Mouse (Mus musculus): ENCODE data around the gene Ptpn13. TPM values are rescaled to one million over a fixed set of nuclear protein-coding genes. Genes with fewer than 3 reads are reported as not detected.

The Ptpn13 gene
- polyA plus RNA-seq, 1 experiment from 2014 or later: 15.6 TPM

- peaks cover 56% of the 10 kb centered on the region for H3K36me3 ChIP-seq (replicated peaks)
- no peak for DNase-seq (ENCODE audit: low spot score)
- H3K27me3 ChIP-seq (replicated peaks; ENCODE audit: low read depth, poor library complexity, severe bottlenecking): no peaks in the 10 kb centered on the region
- H3K4me3 ChIP-seq: no peak overlapping the region
- WGBS: 83% methylated on average over 13 of the region's 13 CpGs
- no peaks in the 10 kb centered on the region for H3K4me1 ChIP-seq
- no peak overlapping the region for H3K27ac ChIP-seq (replicated peaks)
- no peaks in the 10 kb centered on the region for H3K9me3 ChIP-seq
These were observed 170.6 kb downstream of the Ptpn13 start for GRCm38 (mm10) chr5:103595394-103596226.

DNA sequence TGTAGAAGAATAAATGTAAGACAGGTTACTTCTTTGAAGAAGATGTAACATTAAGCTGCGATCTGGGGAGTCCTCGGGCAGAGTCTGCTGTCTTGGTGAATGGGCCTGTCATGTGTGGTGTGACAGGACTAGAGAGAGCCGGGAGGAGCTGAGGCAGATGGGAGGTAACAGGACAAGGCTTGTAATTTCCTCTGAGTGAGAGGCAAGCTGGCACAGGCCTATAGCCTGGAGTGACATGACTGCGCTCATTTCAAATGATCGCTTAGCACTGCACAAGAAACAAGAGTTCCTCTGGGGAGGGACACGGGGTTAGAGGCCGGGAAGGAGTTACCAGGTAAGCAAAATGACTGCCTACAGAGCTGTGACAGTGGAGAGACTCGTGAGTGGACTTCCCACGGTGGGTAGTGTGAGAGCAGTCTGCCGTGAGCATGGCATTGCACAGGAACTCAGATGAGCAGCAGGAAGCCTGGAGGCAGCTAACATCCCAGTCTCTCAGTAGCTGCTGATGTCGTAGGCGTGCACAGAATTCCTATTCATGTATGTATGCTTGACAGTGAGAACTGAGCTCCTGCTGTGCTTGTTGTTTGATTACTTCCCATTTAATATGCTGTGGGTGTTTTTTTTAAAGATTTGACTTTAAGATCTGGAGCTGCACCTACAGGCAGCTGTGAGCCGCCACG is 171.6 kb downstream of the Ptpn13 start:
- 79% methylated on average over 14 of the region's 14 CpGs for WGBS
- Histone ChIP-seq H3K36me3 (replicated peaks) (peaks cover 46% of the 10 kb centered on the region), H3K9me3 (no peaks in the 10 kb centered on the region), H3K27ac (replicated peaks) (peak overlapping the region; percentile 5), H3K27me3 (replicated peaks; ENCODE audit: low read depth, poor library complexity, severe bottlenecking) (no peaks in the 10 kb centered on the region), H3K4me3 (no peak overlapping the region), H3K4me1 (no peaks in the 10 kb centered on the region)
- peak; percentile 42 for DNase-seq (ENCODE audit: low spot score)

GRCm38 (mm10) chr5:103597604-103598003 is 172.6 kb downstream of the Ptpn13 start:
- 76% methylated on average over 6 of the region's 6 CpGs for whole genome bisulfite sequencing
- Histone ChIP-seq H3K4me3 (no peak overlapping the region), H3K36me3 (replicated peaks) (peaks cover 43% of the 10 kb centered on the region), H3K27ac (replicated peaks) (no peak overlapping the region), H3K4me1 (0 out of 2 replicates have a peak, but pooled peaks cover under 1% of the 10 kb centered on the region), H3K9me3 (no peaks in the 10 kb centered on the region), H3K27me3 (replicated peaks; ENCODE audit: low read depth, poor library complexity, severe bottlenecking) (no peaks in the 10 kb centered on the region)
- no peak for DNase-seq (ENCODE audit: low spot score)

- Histone ChIP-seq H3K27ac (replicated peaks) (no peak overlapping the region), H3K36me3 (replicated peaks) (peaks cover 38% of the 10 kb centered on the region), H3K27me3 (replicated peaks; ENCODE audit: low read depth, poor library complexity, severe bottlenecking) (no peaks in the 10 kb centered on the region), H3K4me1 (peaks cover 7% of the 10 kb centered on the region; the same call in 1 of the 2 replicates), H3K4me3 (no peak overlapping the region), H3K9me3 (no peaks in the 10 kb centered on the region)
- 90% methylated on average over 9 of the region's 9 CpGs for whole genome bisulfite sequencing
- DNase-seq (ENCODE audit: low spot score): no peak
These were observed 173.3 kb downstream of the Ptpn13 start for GRCm38 (mm10) chr5:103598264-103598663.

DNA sequence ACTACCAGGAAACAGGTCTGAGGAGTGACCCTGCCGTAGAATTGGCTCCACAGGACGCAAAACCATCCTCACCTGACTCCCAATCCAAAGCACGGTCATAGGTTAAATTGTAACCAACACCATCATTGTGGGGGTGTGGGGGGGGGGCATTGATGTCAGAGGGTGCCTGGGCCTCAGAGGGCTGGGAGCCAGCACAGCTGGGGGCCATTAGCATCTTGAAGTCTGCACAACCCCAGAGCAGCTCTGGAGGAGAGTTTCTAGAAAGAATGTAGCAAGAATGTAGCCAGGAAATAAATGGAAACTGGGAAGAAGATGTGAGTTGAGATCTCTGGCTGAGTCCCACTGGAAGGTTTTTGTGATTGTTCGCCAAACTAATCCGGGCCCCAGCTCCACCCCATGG is 173.9 kb downstream of the Ptpn13 start:
- no peak for DNase-seq (ENCODE audit: low spot score)
- Histone ChIP-seq H3K4me1 (peaks cover 11% of the 10 kb centered on the region; the same call in 1 of the 2 replicates), H3K27ac (replicated peaks) (no peak overlapping the region), H3K4me3 (no peak overlapping the region), H3K9me3 (no peaks in the 10 kb centered on the region), H3K36me3 (replicated peaks) (peaks cover 34% of the 10 kb centered on the region), H3K27me3 (replicated peaks; ENCODE audit: low read depth, poor library complexity, severe bottlenecking) (no peaks in the 10 kb centered on the region)
- 84% methylated on average over 5 of the region's 5 CpGs for WGBS

- peak overlapping the region; percentile 1; the same call in 1 of the 2 replicates for H3K27ac ChIP-seq (replicated peaks)
- no peak for DNase-seq (ENCODE audit: low spot score)
- WGBS: 51% methylated on average over 11 of the region's 11 CpGs
- H3K36me3 ChIP-seq (replicated peaks): peaks cover 7% of the 10 kb centered on the region
- no peaks in the 10 kb centered on the region for H3K9me3 ChIP-seq
- peaks cover 11% of the 10 kb centered on the region; the same call in 1 of the 2 replicates for H3K4me1 ChIP-seq
- no peak overlapping the region for H3K4me3 ChIP-seq
- H3K27me3 ChIP-seq (replicated peaks; ENCODE audit: low read depth, poor library complexity, severe bottlenecking): no peaks in the 10 kb centered on the region
These were observed 178.3 kb downstream of the Ptpn13 start for GRCm38 (mm10) chr5:103603115-103603893.

- no peaks in the 10 kb centered on the region for H3K36me3 ChIP-seq (replicated peaks)
- DNase-seq (ENCODE audit: low spot score): no peak
- 84% methylated on average over 7 of the region's 7 CpGs for WGBS
- no peaks in the 10 kb centered on the region for H3K27me3 ChIP-seq (replicated peaks; ENCODE audit: low read depth, poor library complexity, severe bottlenecking)
- H3K4me1 ChIP-seq: peaks cover 11% of the 10 kb centered on the region; the same call in 1 of the 2 replicates
- H3K4me3 ChIP-seq: no peak overlapping the region
- no peak overlapping the region for H3K27ac ChIP-seq (replicated peaks)
- H3K9me3 ChIP-seq: no peaks in the 10 kb centered on the region
These were observed 180.7 kb downstream of the Ptpn13 start for GRCm38 (mm10) chr5:103605707-103606106.

GRCm38 (mm10) chr5:103610148-103610547 is 185.2 kb downstream of the Ptpn13 start:
- WGBS: 70% methylated on average over 5 of the region's 5 CpGs
- no peak for DNase-seq (ENCODE audit: low spot score)
- Histone ChIP-seq H3K9me3 (no peaks in the 10 kb centered on the region), H3K4me1 (no peaks in the 10 kb centered on the region), H3K27ac (replicated peaks) (no peak overlapping the region), H3K27me3 (replicated peaks; ENCODE audit: low read depth, poor library complexity, severe bottlenecking) (no peaks in the 10 kb centered on the region), H3K4me3 (no peak overlapping the region), H3K36me3 (replicated peaks) (no peaks in the 10 kb centered on the region)

DNA sequence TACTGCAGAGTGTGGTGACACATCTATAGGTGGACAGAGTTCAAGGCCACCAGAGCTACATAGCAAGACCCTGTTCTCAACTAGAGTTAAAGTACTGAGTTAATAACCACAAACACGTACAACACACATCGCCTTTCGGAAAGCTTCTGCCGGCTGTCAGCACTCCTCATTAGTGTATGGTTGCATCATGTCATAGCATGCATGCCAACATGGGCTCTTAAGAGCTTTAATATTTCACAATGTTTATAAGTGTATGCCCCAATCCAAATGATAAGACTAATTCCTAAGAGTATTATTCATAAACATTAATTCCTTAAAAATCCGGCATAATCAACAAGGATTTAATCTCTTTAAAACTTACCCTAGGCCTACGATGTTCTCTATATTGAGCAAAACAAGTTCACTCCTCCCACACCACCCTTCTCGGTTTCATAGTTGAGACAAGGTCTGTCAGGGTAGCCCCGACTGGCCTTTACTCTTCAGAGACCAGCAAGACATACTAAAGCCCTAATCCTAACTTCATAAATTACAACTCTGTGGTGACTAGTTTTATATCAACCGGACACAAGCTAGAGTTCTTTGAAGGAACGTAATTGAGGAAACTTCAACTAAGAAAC is 186.0 kb downstream of the Ptpn13 start:
- no peak overlapping the region for H3K4me3 ChIP-seq
- no peak for DNase-seq (ENCODE audit: low spot score)
- H3K36me3 ChIP-seq (replicated peaks): no peaks in the 10 kb centered on the region
- WGBS: 90% methylated on average over 10 of the region's 10 CpGs
- H3K9me3 ChIP-seq: no peaks in the 10 kb centered on the region
- no peaks in the 10 kb centered on the region for H3K4me1 ChIP-seq
- no peak overlapping the region for H3K27ac ChIP-seq (replicated peaks)
- H3K27me3 ChIP-seq (replicated peaks; ENCODE audit: low read depth, poor library complexity, severe bottlenecking): no peaks in the 10 kb centered on the region

- no peak overlapping the region for H3K4me3 ChIP-seq
- no peaks in the 10 kb centered on the region for H3K27me3 ChIP-seq (replicated peaks; ENCODE audit: low read depth, poor library complexity, severe bottlenecking)
- no peak overlapping the region for H3K27ac ChIP-seq (replicated peaks)
- H3K4me1 ChIP-seq: 0 out of 2 replicates have a peak, but pooled peaks cover 3% of the 10 kb centered on the region
- DNase-seq (ENCODE audit: low spot score): no peak
- no peaks in the 10 kb centered on the region for H3K9me3 ChIP-seq
- H3K36me3 ChIP-seq (replicated peaks): no peaks in the 10 kb centered on the region
- 87% methylated on average over 7 of the region's 7 CpGs for WGBS
These were observed 187.3 kb downstream of the Ptpn13 start for GRCm38 (mm10) chr5:103612316-103612715.

DNA sequence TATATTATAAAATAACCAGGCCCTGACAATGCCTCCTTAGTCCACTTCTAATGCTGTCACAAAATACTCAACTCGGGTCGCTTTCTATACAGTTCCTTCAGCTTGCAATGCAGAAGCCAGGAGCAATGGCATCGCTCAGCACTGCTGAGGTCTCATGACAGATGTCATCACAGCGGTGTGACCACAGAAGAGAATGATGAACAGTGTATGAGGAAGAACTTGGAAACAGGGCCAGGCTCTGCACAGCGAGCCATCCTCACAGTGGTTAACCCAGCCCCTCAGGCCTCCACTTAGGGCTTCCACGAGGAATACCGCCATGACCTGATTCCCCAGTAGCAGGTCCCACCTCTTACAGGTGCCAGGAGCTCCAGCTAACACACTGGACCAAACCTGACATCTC is 189.4 kb downstream of the Ptpn13 start:
- Histone ChIP-seq H3K27ac (replicated peaks) (no peak overlapping the region), H3K27me3 (replicated peaks; ENCODE audit: low read depth, poor library complexity, severe bottlenecking) (no peaks in the 10 kb centered on the region), H3K4me3 (no peak overlapping the region), H3K4me1 (0 out of 2 replicates have a peak, but pooled peaks cover 6% of the 10 kb centered on the region), H3K9me3 (no peaks in the 10 kb centered on the region), H3K36me3 (replicated peaks) (no peaks in the 10 kb centered on the region)
- 89% methylated on average over 7 of the region's 7 CpGs for WGBS
- DNase-seq (ENCODE audit: low spot score): no peak

DNA sequence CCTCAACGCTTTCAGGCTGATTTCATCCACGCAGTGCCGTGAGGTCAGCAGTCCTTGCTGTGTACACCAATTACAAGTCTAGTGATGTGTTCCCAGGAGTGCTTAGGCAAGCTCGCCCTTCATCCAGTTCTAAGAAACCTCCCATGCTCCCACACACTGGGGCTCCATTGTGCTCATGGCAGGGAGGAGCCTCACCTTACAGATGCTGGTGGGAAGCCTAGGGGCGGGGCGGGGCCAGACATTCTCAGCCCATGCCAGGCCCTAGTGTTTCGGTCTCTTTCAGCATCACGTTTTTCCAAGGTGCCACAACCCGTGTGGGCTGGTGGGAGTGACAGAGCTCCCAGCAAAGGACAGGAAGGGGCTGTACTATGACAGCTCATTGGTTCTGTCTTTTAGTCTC is 192.2 kb downstream of the Ptpn13 start:
- Histone ChIP-seq H3K4me1 (peaks cover 6% of the 10 kb centered on the region; the same call in 1 of the 2 replicates), H3K27me3 (replicated peaks; ENCODE audit: low read depth, poor library complexity, severe bottlenecking) (no peaks in the 10 kb centered on the region), H3K9me3 (no peaks in the 10 kb centered on the region), H3K27ac (replicated peaks) (no peak overlapping the region), H3K36me3 (replicated peaks) (no peaks in the 10 kb centered on the region), H3K4me3 (no peak overlapping the region)
- no peak for DNase-seq (ENCODE audit: low spot score)
- 62% methylated on average over 9 of the region's 9 CpGs for WGBS

Data from embryonic facial prominence, embryonic 10.5 days (tissue).